Mouse (Mus musculus) brain, embryonic 14.5 days (tissue): ENCODE results near the gene Rufy1.

ENCODE experiments used
- CTCF ChIP-seq: fragments of 200-500 bp; IDR thresholded peaks from 2 replicates; pipeline ENCODE4 v1.5.1; 2012; ENCODE audit warnings: inconsistent platforms, mild to moderate bottlenecking, moderate library complexity, borderline replicate concordance; ENCODE audit not compliant: insufficient read depth, insufficient read length; ENCODE audit errors: extremely low read depth
- POLR2A ChIP-seq: fragments of 200-500 bp; IDR thresholded peaks from 2 replicates; pipeline ENCODE4 v1.6.1; 2012; ENCODE audit warnings: mild to moderate bottlenecking, inconsistent platforms, borderline replicate concordance; ENCODE audit not compliant: poor library complexity, insufficient read depth, insufficient read length, severe bottlenecking; ENCODE audit errors: extremely low read depth

GRCm38 (mm10) chr11:50391272-50391960 is 39.5 kb downstream of the Rufy1 start:
- TF ChIP-seq CTCF (no peak), POLR2A (no peak)
